Mouse (Mus musculus) brain, embryonic 14.5 days (tissue): ENCODE measurements at regions not wholly inside any gene's neighbourhood (a gene's known extent, or its start where the extent isn't known, plus 50 kb on each side); places are given as distances from the start of the nearest gene placed in this dataset.

Source experiments
- DNase-seq: peaks from one replicate; pipeline ENCODE4 v3.0.0-alpha.2; 2011; ENCODE audit warnings: low read depth
- CTCF ChIP-seq: fragments of 200-500 bp; IDR thresholded peaks from 2 replicates; pipeline ENCODE4 v1.5.1; 2012; ENCODE audit warnings: inconsistent platforms, mild to moderate bottlenecking, moderate library complexity, borderline replicate concordance; ENCODE audit not compliant: insufficient read depth, insufficient read length; ENCODE audit errors: extremely low read depth
- POLR2A ChIP-seq: fragments of 200-500 bp; IDR thresholded peaks from 2 replicates; pipeline ENCODE4 v1.6.1; 2012; ENCODE audit warnings: mild to moderate bottlenecking, inconsistent platforms, borderline replicate concordance; ENCODE audit not compliant: poor library complexity, insufficient read depth, insufficient read length, severe bottlenecking; ENCODE audit errors: extremely low read depth

- no peak for TF ChIP-seq CTCF
- no peak for TF ChIP-seq POLR2A
- DNase-seq, result peak; percentile 12
Measured at GRCm38 (mm10) chr3:60811924-60812323, 190.7 kb upstream of the P2ry1 start.

- TF ChIP-seq CTCF (no peak), POLR2A (no peak)
- DNase-seq, result no peak
Measured at GRCm38 (mm10) chr3:60813485-60813884, 189.1 kb upstream of the P2ry1 start.

DNA sequence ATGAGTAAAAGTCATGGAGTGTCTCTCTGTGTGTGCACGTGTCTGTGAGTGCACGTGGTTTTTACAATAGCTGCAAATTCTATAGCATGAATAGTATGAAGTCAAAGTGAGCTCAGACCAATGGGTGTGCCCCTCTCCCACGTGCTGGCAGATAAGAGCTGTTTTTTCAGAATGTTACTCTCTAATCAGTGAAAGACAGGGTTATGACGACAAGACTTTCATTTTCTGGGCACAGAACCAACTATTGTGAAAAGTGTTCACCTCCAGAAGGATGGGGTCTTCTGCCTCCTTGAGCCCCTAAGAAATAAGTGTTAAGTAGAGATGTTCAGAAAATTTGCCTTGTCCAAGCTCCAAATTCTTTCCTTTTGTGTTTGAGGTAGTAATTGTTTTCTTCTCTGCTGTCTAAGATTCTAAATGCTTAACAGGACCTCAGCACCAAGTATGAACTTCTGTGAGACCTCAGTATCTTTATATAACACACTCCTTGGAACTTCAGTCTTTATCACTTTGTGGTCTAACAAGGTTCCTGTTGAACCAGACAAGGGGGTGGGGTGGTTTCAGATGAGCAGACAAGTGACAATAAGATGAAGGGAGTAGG, 182.8 kb upstream of the P2ry1 start:
- DNase-seq, result no peak
- TF ChIP-seq CTCF (no peak), POLR2A (no peak)

GRCm38 (mm10) chr3:60821463-60821862, 181.1 kb upstream of the P2ry1 start:
- TF ChIP-seq POLR2A, result no peak
- TF ChIP-seq CTCF, result no peak
- no peak for DNase-seq

DNA sequence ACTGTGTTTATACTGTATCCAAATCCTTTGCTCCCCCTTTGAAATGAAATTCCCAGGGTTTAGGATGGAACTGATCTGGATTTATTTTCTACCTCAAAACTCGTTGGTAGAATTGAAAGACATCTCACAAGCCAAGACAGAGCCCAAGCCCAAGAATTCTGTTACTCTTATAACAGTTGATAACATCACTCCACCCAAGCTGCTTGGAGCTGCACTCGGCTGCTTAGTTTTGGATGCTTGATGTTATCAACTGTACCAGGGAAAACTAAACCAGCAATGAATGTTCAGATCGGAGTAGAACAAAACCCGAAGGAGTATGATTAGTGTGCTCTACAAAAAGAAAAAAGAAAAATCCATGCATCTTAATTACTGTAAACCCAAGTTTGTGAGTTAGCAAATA, 175.8 kb upstream of the P2ry1 start:
- no peak for DNase-seq
- TF ChIP-seq CTCF (no peak), POLR2A (no peak)

DNA sequence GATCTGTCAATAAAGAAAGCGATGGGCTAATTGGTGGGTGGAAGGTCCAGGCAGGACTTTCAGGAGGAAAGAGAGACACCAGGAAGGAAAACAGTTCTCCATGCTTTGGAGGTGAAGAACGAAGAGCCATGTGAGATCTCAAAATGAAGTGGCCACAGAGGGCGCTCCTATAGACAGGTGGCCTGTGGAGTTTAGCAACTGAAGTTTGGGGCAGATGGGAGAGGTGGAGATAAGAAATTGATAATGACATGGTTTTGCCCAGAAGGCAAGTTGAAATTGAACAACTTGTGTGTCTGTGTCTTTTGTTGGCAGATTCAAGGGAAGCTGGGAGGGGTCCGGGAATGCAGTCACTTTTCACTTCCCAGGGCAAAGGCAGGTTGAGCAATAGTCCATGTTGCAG, 170.2 kb upstream of the P2ry1 start:
- TF ChIP-seq POLR2A, result no peak
- no peak for DNase-seq

GRCm38 (mm10) chr3:60841895-60842294, 160.7 kb upstream of the P2ry1 start:
- no peak for DNase-seq
- TF ChIP-seq POLR2A (no peak), CTCF (no peak)

DNA sequence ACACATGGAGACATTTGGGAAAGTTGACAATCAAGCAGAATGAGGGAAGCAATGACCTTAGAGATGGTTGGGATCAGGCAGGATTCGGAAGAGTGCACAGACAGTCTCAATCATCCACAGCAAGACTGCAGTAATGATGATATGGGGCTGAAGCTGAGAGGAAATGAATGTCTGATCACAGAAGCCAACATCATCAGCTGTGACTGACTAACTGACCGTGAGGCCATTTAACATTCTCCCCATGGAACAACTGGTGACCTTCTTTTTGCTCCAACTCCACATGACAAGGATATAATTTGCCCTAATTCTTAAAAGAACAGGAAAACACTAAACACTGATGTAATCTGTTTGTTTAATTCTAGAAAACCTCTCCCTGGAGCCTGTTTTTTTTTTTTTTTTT, 157.3 kb upstream of the P2ry1 start:
- no peak for TF ChIP-seq CTCF
- TF ChIP-seq POLR2A, result no peak
- no peak for DNase-seq

GRCm38 (mm10) chr3:60848437-60848836, 154.2 kb upstream of the P2ry1 start:
- DNase-seq, result no peak
- TF ChIP-seq CTCF (no peak), POLR2A (no peak)

- no peak for TF ChIP-seq CTCF
- no peak for TF ChIP-seq POLR2A
- no peak for DNase-seq
Measured at GRCm38 (mm10) chr3:60853773-60854172, 148.8 kb upstream of the P2ry1 start.

DNA sequence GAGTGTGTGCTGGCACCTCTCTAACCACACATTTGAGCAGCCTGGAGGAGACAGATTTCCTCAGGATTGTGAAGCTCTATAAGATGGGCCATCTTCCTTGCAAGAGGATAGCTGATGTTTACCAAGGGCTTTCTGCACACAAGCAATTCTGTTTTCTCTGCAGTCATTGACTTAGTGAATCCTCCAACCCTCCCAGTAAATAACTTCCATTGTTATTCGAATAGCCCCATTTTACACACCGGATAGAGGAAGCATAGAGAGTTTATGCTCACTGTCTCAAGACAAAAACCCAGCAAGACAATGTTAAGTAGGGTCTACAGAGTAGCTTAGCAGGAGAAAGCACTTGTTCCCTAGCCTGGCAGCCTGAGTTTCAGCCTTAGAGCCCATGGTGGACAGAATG, 146.9 kb upstream of the P2ry1 start:
- TF ChIP-seq POLR2A (no peak), CTCF (no peak)
- DNase-seq, result no peak

DNA sequence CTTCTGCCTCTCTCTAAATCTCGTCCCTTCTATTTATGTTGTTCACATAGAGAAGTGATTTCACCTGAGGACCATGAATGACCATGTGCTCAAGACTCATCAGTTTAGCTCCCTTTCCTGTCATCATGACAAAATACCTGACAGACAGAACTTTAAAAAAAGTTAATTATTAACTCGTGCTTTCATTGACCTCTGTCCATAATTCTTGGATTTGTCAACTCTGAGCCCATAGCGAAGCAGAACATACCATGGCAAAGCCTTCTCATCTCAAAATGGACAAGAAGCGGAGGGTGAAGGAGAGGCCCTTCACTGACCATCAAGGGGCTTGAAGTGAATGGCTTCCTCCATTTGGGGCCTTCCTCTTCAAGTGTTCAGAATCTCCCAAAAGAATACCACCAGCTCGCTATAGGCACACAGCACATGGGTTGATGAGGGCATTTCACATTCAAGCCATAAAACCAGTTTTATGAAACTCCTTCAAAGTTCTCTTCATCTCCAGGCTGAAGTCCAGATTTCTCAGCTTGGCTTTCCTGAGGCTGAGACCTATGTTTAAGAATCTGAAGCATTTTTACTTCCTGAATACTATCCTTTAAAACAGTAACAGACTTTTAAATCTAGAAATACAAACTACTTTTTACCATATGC, 144.0 kb upstream of the P2ry1 start:
- TF ChIP-seq POLR2A (no peak), CTCF (no peak)
- DNase-seq, result no peak
